Mouse (Mus musculus): ENCODE results near the gene Actrt2. TPM values are rescaled to one million over a fixed set of nuclear protein-coding genes. Genes with fewer than 3 reads are reported as not detected.

Gene Actrt2
- polyA plus RNA-seq, 1 experiment from 2014 or later, result not detected

DNA sequence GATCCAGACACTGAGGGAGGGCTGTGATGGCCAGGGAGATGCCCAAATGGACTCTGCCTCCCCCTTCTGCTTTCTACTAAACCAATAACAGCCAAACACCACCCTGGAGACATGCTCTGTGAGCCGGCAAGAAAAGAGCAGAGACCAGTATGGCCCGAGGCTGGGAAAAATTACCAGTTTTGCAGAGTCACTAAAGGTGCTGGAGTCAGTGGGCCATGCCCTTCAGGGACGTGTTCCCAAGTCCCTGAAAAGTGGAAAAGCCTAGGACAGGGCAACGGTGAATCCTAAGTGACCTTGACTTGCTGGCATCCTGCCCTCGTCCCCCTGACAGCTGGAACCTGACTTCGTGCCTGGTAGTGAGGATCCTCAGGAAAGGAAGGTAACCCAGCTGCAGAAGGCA is 25.2 kb downstream of the Actrt2 start:
- Histone ChIP-seq H3K9me3 (no peaks in the 10 kb centered on the region), H3K4me3 (replicated peaks) (no peak overlapping the region), H3K36me3 (no peaks in the 10 kb centered on the region), H3K4me1 (replicated peaks) (peaks cover 4% of the 10 kb centered on the region), H3K4me2 (replicated peaks) (no peak overlapping the region), H3K27me3 (replicated peaks) (peaks cover 70% of the 10 kb centered on the region), H3K9ac (no peak overlapping the region), H3K27ac (no peak overlapping the region)
- WGBS, result 18% methylated on average over 6 of the region's 6 CpGs
- ATAC-seq, result no peak

- H3K27ac ChIP-seq, result no peak overlapping the region
- no peak for ATAC-seq
- no peaks in the 10 kb centered on the region for H3K9me3 ChIP-seq
- H3K9ac ChIP-seq, result no peak overlapping the region
- peaks cover 10% of the 10 kb centered on the region for H3K4me1 ChIP-seq (replicated peaks)
- H3K27me3 ChIP-seq (replicated peaks), result peaks cover 78% of the 10 kb centered on the region
- no peak overlapping the region for H3K4me2 ChIP-seq (replicated peaks)
- 10% methylated on average over 32 of the region's 32 CpGs for WGBS
- H3K36me3 ChIP-seq, result no peaks in the 10 kb centered on the region
- no peak overlapping the region for H3K4me3 ChIP-seq (replicated peaks)
Observed at GRCm38 (mm10) chr4:154641296-154642110, 26.2 kb downstream of the Actrt2 start.

DNA sequence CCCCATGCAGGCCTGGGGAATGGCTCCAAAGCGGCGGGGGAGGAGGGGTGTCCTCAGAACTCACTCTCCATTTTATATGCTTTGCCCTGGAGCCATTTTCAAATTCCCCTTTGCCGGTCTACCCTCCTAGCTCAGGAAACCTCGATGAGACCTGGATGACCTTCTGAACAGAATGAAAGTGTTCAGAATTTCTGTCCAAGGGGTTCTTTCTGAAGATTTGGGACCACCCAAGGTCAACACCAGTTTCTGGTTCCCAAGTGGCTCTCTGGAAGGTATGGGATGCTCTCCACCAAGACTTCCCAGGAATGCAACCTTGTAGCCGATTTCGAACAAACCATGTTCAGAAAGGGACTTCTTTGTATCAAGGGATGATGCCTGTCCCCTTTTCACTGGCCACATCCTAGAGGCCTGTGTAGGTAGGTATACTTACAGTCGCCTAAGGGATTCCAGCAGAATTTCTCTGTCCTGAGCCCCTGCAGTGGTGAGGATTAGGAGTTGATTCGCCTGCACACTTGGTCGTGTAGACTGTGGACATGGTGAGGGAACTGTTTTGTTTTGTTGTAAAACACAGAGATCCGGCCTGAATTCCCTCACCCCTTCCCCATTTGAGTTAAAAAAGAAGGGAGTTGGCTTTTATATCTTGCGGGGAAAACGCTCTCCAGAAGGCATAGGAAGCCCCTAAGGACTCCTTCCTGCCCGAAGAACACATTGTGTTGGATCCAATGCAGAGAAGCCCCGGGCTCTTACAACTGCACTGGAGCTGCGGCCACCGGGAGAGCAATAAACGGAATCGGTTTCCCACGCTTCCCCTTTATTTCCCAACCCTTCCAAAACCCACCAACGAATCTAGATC is 27.0 kb downstream of the Actrt2 start:
- Histone ChIP-seq H3K27ac (no peak overlapping the region), H3K36me3 (no peaks in the 10 kb centered on the region), H3K4me3 (replicated peaks) (no peak overlapping the region), H3K4me2 (replicated peaks) (no peak overlapping the region), H3K9ac (no peak overlapping the region), H3K4me1 (replicated peaks) (peaks cover 10% of the 10 kb centered on the region), H3K9me3 (no peaks in the 10 kb centered on the region), H3K27me3 (replicated peaks) (peaks cover 79% of the 10 kb centered on the region)
- WGBS, result 14% methylated on average over 20 of the region's 20 CpGs
- no peak for ATAC-seq

DNA sequence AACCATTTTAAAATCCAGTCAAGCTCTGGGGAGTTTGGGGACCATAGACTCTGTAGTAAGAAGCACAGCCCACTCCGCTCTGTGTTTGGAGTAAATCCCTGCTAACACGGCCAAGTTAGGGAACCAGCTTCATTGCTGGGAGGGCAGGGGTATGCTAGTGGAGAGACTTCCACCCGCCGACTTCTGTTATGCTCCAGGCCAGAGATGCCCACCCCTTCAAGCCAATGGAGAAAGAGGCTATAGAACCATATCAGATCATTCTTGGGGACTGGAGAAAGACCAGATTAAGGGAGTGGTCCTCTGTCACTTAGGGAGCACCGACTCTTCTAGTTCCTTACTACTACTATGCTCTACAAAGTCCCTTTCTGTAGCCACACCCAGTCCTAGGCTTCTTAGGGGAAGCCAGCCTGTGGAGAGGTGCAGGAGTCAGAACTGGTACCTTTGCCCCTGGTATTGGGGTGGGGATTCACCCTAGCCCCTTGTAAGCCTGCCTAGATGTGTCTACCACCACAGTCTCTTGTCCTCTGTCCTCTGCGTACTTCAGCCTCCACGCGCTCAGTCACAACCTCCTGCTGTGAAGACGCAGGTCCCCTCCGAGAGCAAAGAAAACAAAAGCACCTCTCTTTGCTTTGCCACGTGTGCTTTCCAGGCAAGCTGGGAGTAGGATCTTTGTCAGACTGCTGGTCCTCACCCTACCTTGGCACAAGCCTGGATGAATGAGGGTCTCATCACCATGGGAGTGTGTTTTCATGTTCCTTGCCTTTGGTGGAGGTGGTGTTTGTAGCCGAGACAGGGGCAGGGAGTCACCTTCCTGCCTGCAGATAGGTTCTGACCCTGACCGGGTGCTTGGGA is 27.9 kb downstream of the Actrt2 start:
- Histone ChIP-seq H3K27ac (no peak overlapping the region), H3K9me3 (no peaks in the 10 kb centered on the region), H3K9ac (no peak overlapping the region), H3K4me3 (replicated peaks) (no peak overlapping the region), H3K36me3 (no peaks in the 10 kb centered on the region), H3K4me2 (replicated peaks) (no peak overlapping the region), H3K27me3 (replicated peaks) (peaks cover 78% of the 10 kb centered on the region), H3K4me1 (replicated peaks) (peaks cover 19% of the 10 kb centered on the region)
- whole genome bisulfite sequencing, result 17% methylated on average over 13 of the region's 13 CpGs
- ATAC-seq, result no peak

- no peak overlapping the region; the same call in 1 of the 2 replicates for H3K4me3 ChIP-seq (replicated peaks)
- ATAC-seq, result no peak
- H3K27ac ChIP-seq, result no peak overlapping the region
- peaks cover 84% of the 10 kb centered on the region for H3K27me3 ChIP-seq (replicated peaks)
- no peak overlapping the region for H3K9ac ChIP-seq
- H3K4me2 ChIP-seq (replicated peaks), result peak overlapping the region; percentile 32; the same call in 1 of the 2 replicates
- H3K4me1 ChIP-seq (replicated peaks), result peaks cover 24% of the 10 kb centered on the region
- no peaks in the 10 kb centered on the region for H3K9me3 ChIP-seq
- WGBS, result 9% methylated on average over 7 of the region's 7 CpGs
- H3K36me3 ChIP-seq, result no peaks in the 10 kb centered on the region
Observed at GRCm38 (mm10) chr4:154639126-154639525, 28.5 kb downstream of the Actrt2 start.

- no peaks in the 10 kb centered on the region for H3K9me3 ChIP-seq
- H3K4me3 ChIP-seq (replicated peaks), result peak overlapping the region; percentile 68
- ATAC-seq, result no peak
- WGBS, result 14% methylated on average over 15 of the region's 15 CpGs
- peaks cover 24% of the 10 kb centered on the region for H3K4me1 ChIP-seq (replicated peaks)
- no peak overlapping the region for H3K27ac ChIP-seq
- no peaks in the 10 kb centered on the region for H3K36me3 ChIP-seq
- peak overlapping the region; percentile 95 for H3K4me2 ChIP-seq (replicated peaks)
- peaks cover 84% of the 10 kb centered on the region for H3K27me3 ChIP-seq (replicated peaks)
- H3K9ac ChIP-seq, result peak overlapping the region; percentile 74
Observed at GRCm38 (mm10) chr4:154638320-154638886, 29.3 kb downstream of the Actrt2 start.

GRCm38 (mm10) chr4:154637468-154638319 is 30.0 kb downstream of the Actrt2 start:
- no peaks in the 10 kb centered on the region for H3K36me3 ChIP-seq
- 2% methylated on average over 66 of the region's 73 CpGs for WGBS
- H3K4me3 ChIP-seq (replicated peaks), result peak overlapping the region; percentile 68
- no peaks in the 10 kb centered on the region for H3K9me3 ChIP-seq
- H3K27ac ChIP-seq, result peak overlapping the region; percentile 83
- peaks cover 24% of the 10 kb centered on the region for H3K4me1 ChIP-seq (replicated peaks)
- H3K4me2 ChIP-seq (replicated peaks), result peak overlapping the region; percentile 95
- H3K9ac ChIP-seq, result peak overlapping the region; percentile 74
- no peak for ATAC-seq
- H3K27me3 ChIP-seq (replicated peaks), result peaks cover 84% of the 10 kb centered on the region

GRCm38 (mm10) chr4:154636721-154637311 is 30.9 kb downstream of the Actrt2 start, which contains the start of gene Prdm16:
Gene Prdm16, minus strand, starts transcription at chr4:154636873.
- Histone ChIP-seq H3K4me3 (replicated peaks) (peak within 1 kb of the TSS; percentile 68), H3K27me3 (replicated peaks) (peaks cover 78% of the 10 kb centered on the region), H3K36me3 (no peaks in the 10 kb centered on the region), H3K4me1 (replicated peaks) (peaks cover 24% of the 10 kb centered on the region), H3K9me3 (no peaks in the 10 kb centered on the region), H3K4me2 (replicated peaks) (peak within 1 kb of the TSS; percentile 95), H3K9ac (peak within 1 kb of the TSS; percentile 74), H3K27ac (peak within 1 kb of the TSS; percentile 83)
- under 1% methylated on average over 47 of the region's 47 CpGs for WGBS
- peak; percentile 69 for ATAC-seq

DNA sequence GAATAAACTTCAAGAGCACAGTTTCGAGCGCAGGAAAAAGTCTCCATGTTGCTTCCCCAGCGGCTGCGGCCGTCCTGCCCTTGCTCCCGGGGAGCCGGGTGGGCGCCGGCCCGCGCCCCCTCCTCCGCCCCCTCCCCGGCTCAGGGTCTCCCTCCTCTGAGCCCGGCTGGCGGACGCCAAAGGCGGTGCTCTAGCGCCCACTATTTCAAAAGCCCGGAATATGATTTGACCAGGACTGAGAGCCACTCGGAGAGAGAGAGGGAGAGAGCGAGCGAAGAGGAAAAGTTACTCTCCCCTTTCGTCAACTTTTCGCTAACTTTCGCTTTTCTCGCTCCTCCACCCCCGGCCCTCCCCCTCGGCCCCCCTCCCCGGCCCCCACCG is 31.6 kb downstream of the Actrt2 start:
- ATAC-seq, result peak; percentile 67
- Histone ChIP-seq H3K9ac (peak overlapping the region; percentile 74), H3K4me1 (replicated peaks) (peaks cover 25% of the 10 kb centered on the region), H3K9me3 (no peaks in the 10 kb centered on the region), H3K27ac (peak overlapping the region; percentile 83), H3K4me2 (replicated peaks) (peak overlapping the region; percentile 95), H3K36me3 (no peaks in the 10 kb centered on the region), H3K27me3 (replicated peaks) (peaks cover 77% of the 10 kb centered on the region), H3K4me3 (replicated peaks) (peak overlapping the region; percentile 68)
- WGBS, result under 1% methylated on average over 28 of the region's 30 CpGs

GRCm38 (mm10) chr4:154635241-154636052 is 32.2 kb downstream of the Actrt2 start:
- Histone ChIP-seq H3K4me3 (replicated peaks) (peak overlapping the region; percentile 68), H3K36me3 (no peaks in the 10 kb centered on the region), H3K9me3 (no peaks in the 10 kb centered on the region), H3K27me3 (replicated peaks) (peaks cover 75% of the 10 kb centered on the region), H3K27ac (peak overlapping the region; percentile 83), H3K4me2 (replicated peaks) (peak overlapping the region; percentile 95), H3K4me1 (replicated peaks) (peaks cover 28% of the 10 kb centered on the region), H3K9ac (peak overlapping the region; percentile 74)
- peak; percentile 50 for ATAC-seq
- 1% methylated on average over 92 of the region's 94 CpGs for WGBS

All from intestine, embryonic 15.5 days (tissue).